Mouse (Mus musculus) skeletal muscle tissue, postnatal 0 days (tissue): ENCODE results near the gene Krtap4-9. TPM values are rescaled to one million over a fixed set of nuclear protein-coding genes. Genes with fewer than 3 reads are reported as not detected.

ENCODE experiments used
- polyA plus RNA-seq: library from polyadenylated mRNA; unstranded; fragments of >200 nt; fragmentation: Nextera tagmentation; extraction: Ambion mirVana; gene quantifications from 2 replicates; pipeline ENCODE4 v1.2.1, GENCODE M21; 2015

The Krtap4-9 gene
- polyA plus RNA-seq: not detected in 2 replicates

DNA sequence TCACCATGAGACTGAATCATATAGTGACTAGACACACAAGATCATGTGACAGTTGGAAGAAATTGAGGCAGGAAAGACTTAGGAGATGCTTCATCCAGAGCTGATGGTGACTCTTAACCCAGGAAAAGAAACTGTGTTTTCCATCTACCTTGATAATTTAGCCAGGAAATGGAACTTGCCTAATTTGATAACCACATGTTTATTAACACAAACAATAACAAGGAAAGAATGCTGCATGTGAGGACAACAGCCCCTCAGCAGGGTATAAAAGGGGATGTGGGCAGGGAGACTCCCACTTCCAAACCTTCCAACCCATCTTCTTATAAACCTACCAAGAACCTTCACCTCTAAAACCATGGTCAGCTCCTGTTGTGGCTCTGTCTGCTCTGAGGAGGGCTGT lies at the start of gene Krtap4-9:
Gene Krtap4-9, plus strand, starts transcription at position 301 of the 400 bp plus-strand sequence.

GRCm38 (mm10) chr11:99772813-99773212 lies 12.2 kb upstream of the Krtap4-9 start, which contains the start of gene Gm11595:
Gene Gm11595 (minus strand): TSS chr11:99772913.

GRCm38 (mm10) chr11:99780604-99781003 lies 4.4 kb upstream of the Krtap4-9 start, which contains the start of gene Krtap4-8:
Gene Krtap4-8 (minus strand): TSS chr11:99780704.

GRCm38 (mm10) chr11:99793367-99793766 lies 8.4 kb downstream of the Krtap4-9 start, which contains the start of gene Gm11596:
Gene Gm11596 (minus strand): TSS chr11:99793467.

GRCm38 (mm10) chr11:99798832-99799231 lies 13.8 kb downstream of the Krtap4-9 start, which contains the start of gene Gm11569:
Gene Gm11569 (minus strand): TSS chr11:99798932.

GRCm38 (mm10) chr11:99804346-99804745 lies 19.3 kb downstream of the Krtap4-9 start, which contains the start of gene Gm11554:
Gene Gm11554 (minus strand): TSS chr11:99804446.

GRCm38 (mm10) chr11:99809792-99810191 lies 24.8 kb downstream of the Krtap4-9 start, which contains the start of gene Krtap4-13:
Gene Krtap4-13 (minus strand): TSS chr11:99809892.

GRCm38 (mm10) chr11:99815566-99815965 lies 30.6 kb downstream of the Krtap4-9 start, which contains the start of gene Gm11564:
Gene Gm11564 (minus strand): TSS chr11:99815666.

Other genes starting within 250 kb of the Krtap4-9 start
- not detected in 2 replicates for gene Krt40, start 242.0 kb upstream of the Krtap4-9 start, polyA plus RNA-seq
- gene Krtap3-3, start 234.3 kb upstream of the Krtap4-9 start, polyA plus RNA-seq: not detected in 2 replicates
- gene Krtap3-2, start 228.3 kb upstream of the Krtap4-9 start, polyA plus RNA-seq: not detected in 2 replicates
- not detected in 2 replicates for gene Gm11939, start 225.7 kb upstream of the Krtap4-9 start, polyA plus RNA-seq
- not detected in 2 replicates for gene Krtap3-1, start 218.6 kb upstream of the Krtap4-9 start, polyA plus RNA-seq
- not detected in 2 replicates for gene Krtap1-5, start 204.2 kb upstream of the Krtap4-9 start, polyA plus RNA-seq
- not detected in 2 replicates for gene Krtap1-4, start 201.5 kb upstream of the Krtap4-9 start, polyA plus RNA-seq
- not detected in 2 replicates for gene Krtap1-3, start 193.9 kb upstream of the Krtap4-9 start, polyA plus RNA-seq
- not detected in 2 replicates for gene Krtap9-3, start 187.1 kb upstream of the Krtap4-9 start, polyA plus RNA-seq
- not detected in 2 replicates for gene Gm11938, start 181.9 kb upstream of the Krtap4-9 start, polyA plus RNA-seq
- not detected in 2 replicates for gene Gm11937, start 175.0 kb upstream of the Krtap4-9 start, polyA plus RNA-seq
- not detected in 2 replicates for gene Krtap2-4, start 170.4 kb upstream of the Krtap4-9 start, polyA plus RNA-seq
- not detected in 2 replicates for gene Gm11562, start 164.8 kb upstream of the Krtap4-9 start, polyA plus RNA-seq
- gene Krtap4-1, start 157.0 kb upstream of the Krtap4-9 start, polyA plus RNA-seq: not detected in 2 replicates
- not detected in 2 replicates for gene Krtap4-2, start 150.1 kb upstream of the Krtap4-9 start, polyA plus RNA-seq
- not detected in 2 replicates for gene Krtap4-7, start 141.1 kb upstream of the Krtap4-9 start, polyA plus RNA-seq
- not detected in 2 replicates for gene Gm11555, start 135.0 kb upstream of the Krtap4-9 start, polyA plus RNA-seq
- not detected in 2 replicates for gene Gm11563, start 126.2 kb upstream of the Krtap4-9 start, polyA plus RNA-seq
- gene Krtap4-6, start 119.2 kb upstream of the Krtap4-9 start, polyA plus RNA-seq: not detected in 2 replicates
- not detected in 2 replicates for gene Gm14190, start 94.5 kb upstream of the Krtap4-9 start, polyA plus RNA-seq
- not detected in 2 replicates for gene Gm14180, start 50.9 kb upstream of the Krtap4-9 start, polyA plus RNA-seq
- not detected in 2 replicates for gene Gm11595, start 12.3 kb upstream of the Krtap4-9 start, polyA plus RNA-seq
- not detected in 2 replicates for gene Krtap4-8, start 4.5 kb upstream of the Krtap4-9 start, polyA plus RNA-seq
- gene Gm11596, start 8.3 kb downstream of the Krtap4-9 start, polyA plus RNA-seq: not detected in 2 replicates
- not detected in 2 replicates for gene Gm11569, start 13.7 kb downstream of the Krtap4-9 start, polyA plus RNA-seq
- gene Gm11554, start 19.2 kb downstream of the Krtap4-9 start, polyA plus RNA-seq: not detected in 2 replicates
- not detected in 2 replicates for gene Krtap4-13, start 24.7 kb downstream of the Krtap4-9 start, polyA plus RNA-seq
- not detected in 2 replicates for gene Gm11564, start 30.5 kb downstream of the Krtap4-9 start, polyA plus RNA-seq
- not detected in 2 replicates for gene 2300003K06Rik, start 52.9 kb downstream of the Krtap4-9 start, polyA plus RNA-seq
- not detected in 2 replicates for gene Krtap4-16, start 66.4 kb downstream of the Krtap4-9 start, polyA plus RNA-seq
- gene Gm11568, start 72.7 kb downstream of the Krtap4-9 start, polyA plus RNA-seq: not detected in 2 replicates
- gene Gm11559, start 79.3 kb downstream of the Krtap4-9 start, polyA plus RNA-seq: not detected in 2 replicates
- gene Krtap9-1, start 88.2 kb downstream of the Krtap4-9 start, polyA plus RNA-seq: not detected in 2 replicates
- not detected in 2 replicates for gene Gm11567, start 94.0 kb downstream of the Krtap4-9 start, polyA plus RNA-seq
- not detected in 2 replicates for gene Krtap31-1, start 122.7 kb downstream of the Krtap4-9 start, polyA plus RNA-seq
- not detected in 2 replicates for gene Gm11565, start 129.6 kb downstream of the Krtap4-9 start, polyA plus RNA-seq
- gene Krtap31-2, start 151.1 kb downstream of the Krtap4-9 start, polyA plus RNA-seq: not detected in 2 replicates
- gene Krtap9-5, start 163.3 kb downstream of the Krtap4-9 start, polyA plus RNA-seq: not detected in 2 replicates
- gene Krtap29-1, start 193.9 kb downstream of the Krtap4-9 start, polyA plus RNA-seq: not detected in 2 replicates
- gene Krtap16-1, start 201.4 kb downstream of the Krtap4-9 start, polyA plus RNA-seq: not detected in 2 replicates
- 0.35 TPM in 1 of 2 replicates, not detected in the other for gene Krtap17-1, start 208.8 kb downstream of the Krtap4-9 start, polyA plus RNA-seq
- not detected in 2 replicates for gene Krt33a, start 231.0 kb downstream of the Krtap4-9 start, polyA plus RNA-seq
- 1.1 and 1.4 TPM in 2 replicates for gene Krt33b, start 244.7 kb downstream of the Krtap4-9 start, polyA plus RNA-seq